Mouse (Mus musculus) retina, adult 2 months (tissue): ENCODE results near the gene 4930404H24Rik.

ENCODE experiments used
- DNase-seq: peaks from one replicate; pipeline ENCODE4 v3.0.0-alpha.2; 2012; ENCODE audit warnings: low read depth, low spot score

4930404H24Rik gene

DNA sequence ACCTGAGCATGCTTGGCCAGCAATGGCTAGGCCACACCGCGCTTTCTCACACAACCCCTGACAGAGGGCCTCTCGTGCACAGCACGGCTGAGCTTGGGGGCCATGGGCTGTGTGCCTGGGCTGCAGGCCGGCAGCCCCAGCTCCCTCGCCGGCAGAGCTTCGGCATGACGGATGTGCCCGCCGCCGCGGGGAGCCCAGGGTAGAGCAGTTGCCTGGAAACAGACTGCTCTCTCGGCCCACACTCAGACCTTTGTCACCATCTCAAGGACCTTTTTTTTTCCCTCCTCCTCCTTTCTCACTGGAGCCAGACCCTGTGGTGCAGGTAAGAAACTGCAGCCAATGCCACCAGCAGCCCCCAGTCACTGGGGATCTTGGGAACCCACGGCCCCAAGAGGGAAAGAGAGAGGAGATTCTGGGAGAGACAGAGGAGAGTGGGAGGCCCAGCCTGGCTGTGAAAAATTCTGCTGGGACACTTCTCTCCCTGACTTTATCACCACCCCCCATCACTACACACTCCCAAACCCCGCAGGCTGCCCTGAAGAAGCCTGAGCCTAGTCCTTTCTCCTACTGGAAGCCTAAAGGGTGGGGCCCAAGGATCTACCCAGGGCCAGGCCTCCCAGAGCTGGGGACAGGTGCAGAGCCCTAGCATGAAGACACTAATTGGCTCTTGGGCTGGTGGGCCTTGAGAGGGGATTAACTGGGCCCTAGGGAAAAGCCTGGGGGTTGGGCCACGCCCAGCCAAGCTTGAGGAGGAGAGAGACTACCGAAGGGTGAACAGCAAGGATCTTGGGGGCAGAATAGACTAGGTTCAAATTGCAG, 16.8 kb downstream of the 4930404H24Rik start:
- DNase-seq, result no peak

DNA sequence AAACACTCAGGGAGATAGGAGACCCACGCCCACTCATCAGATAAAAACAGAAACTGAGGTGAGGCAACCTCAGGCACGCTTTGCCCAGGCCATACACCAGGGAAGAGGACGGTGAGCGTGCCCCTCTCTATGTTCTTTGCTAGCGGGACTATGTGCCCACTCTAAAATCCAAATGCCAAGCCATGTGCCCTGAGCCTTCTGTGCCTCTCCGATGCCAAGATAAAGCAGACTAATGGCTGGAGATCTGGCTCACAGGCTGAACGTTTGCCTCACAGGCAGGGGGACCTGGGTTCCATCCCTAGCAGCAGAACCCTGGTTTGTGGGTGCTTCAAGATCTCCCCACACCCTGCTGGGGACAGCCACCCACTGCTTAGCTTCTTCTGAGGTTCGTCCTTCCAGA, 17.5 kb downstream of the 4930404H24Rik start:
- no peak for DNase-seq

DNA sequence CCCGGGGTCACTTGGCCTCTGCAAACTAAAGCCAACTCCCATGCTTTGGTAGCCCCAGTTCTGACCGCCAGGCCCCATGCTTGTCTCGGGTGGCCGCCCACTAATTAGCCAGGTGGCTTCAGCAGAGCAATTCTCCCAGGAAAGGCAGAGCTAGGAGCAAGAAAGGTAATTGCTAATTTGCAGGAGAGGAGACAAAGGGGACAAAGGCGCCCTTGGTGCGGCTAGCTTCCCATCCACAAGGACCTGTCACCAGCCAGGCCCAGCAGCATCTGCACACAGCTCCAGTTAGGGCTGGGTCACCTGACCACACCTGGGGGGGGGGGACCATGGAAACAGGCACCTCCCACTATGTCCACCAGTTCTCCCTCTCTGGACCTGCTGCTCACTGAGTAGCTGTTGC, 19.0 kb downstream of the 4930404H24Rik start:
- DNase-seq, result no peak

DNA sequence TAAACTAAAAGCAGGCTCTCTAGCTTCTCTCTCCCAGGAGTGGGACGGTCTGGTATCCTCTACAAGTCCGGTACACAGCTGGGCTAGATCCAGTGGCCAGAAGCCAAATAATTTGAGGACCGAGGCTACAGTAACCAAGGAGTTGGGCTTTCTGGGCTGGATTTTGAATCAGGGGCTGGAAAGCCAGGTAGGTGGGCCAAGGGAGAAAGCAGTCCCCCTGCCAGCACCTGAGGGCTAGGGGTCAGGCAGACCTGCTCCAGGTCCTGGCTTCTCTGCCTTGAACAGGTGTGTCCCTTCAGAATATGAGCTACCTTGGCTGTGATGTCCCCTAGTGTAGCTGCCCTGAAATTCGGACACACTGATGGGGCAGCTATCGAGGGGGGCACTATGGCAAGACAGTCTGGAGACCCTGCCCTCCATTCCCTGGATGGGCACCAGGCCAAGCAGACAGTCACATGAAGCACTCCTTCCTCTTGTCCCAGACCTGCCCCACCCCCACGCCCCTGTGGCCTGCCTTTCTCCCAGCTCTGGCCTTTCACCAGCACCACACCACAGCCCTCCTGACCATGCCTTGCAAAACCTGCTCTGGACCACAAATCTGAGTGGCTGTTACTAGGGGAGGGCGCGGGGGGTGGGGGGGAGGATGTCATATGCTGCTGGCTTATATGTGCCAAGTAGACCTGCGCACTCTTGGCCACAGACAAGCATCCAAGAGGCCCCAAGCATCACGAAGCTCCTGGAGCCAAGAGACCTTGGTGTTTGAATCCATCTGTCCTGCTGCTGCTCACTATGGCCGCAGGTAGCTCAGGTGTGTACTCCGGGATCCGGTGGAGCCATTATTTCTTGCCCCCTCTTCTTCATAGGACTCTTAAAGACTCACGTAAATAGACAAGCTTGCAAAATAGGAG, 20.1 kb downstream of the 4930404H24Rik start:
- no peak for DNase-seq

DNA sequence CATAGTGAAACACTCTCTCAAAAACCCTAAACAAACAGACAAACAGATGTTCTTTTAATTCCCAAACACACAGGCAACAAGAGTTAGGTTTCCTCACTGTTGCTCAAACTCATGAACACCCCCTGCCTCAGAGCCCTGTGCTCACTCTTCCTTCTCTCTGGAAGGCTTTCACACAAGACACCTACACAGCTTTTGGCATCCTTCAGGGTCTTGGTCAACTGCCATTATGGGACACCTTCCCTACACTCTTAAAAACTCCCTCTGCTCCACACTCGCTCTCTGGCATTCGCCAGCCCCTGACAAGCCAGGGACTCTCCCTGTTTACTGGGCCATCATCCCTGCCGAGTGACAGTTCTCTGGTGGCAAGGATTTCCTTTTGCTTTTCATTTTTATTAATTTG, 21.4 kb downstream of the 4930404H24Rik start:
- no peak for DNase-seq

DNA sequence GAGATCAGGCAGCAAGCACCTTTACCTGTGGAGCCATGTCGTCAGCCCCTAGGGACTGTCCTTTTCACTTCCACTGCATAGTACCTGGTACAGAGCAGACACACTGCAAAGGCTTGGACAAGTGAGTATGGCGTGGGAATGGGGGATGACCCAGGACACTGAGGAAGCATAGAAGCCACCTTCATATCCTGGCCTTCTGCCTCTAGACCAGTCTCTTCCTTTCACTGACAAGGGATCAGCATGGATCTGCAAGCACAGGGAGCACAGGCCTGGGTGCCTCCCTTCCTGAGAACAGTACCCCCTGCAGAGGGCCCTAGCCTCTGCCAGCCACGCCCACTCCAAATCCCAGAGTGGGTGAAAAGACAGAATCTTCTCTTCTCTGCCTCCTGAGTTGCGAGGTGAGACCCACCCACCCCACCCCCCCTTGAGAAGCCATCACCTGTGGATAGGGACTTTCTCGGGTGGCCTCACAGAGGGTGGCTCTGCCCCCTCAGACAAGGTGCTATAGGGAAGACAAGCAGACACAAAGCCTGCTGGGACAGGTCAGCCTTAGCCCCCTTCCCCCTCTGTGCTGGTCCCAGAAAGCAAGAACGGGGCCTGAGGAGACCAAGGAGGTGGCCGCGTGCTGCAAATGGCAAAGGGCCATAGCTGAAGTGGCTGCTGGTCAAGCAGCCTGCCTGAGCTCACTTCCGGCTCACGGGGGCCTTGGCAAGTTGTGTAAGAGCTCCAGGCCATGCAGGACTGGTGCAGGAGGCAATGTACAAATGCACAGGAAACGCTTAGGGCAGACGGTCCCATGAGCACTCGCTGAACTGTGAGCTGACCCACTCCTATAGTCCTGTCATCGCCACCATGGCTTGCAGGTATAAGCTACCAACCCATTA, 22.1 kb downstream of the 4930404H24Rik start:
- DNase-seq, result no peak

DNA sequence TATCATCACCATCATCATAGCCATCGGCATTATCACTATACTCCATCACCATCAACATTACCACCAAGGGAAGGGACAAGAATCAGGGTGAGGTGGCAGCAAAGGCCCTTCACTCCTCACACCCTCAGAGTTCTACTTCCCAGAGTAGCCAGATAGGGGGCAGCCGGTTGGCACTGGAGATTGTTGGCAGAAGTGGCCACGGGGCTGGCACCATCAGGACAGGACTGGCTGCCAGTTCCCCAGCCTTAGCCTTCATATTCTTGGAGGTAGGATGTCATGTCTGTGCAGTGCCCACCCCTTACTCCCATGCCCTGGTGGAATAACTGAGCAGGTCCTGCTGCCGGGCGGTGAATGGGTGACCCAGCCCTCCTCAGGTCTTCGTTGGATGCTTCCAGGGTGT, 23.0 kb downstream of the 4930404H24Rik start:
- DNase-seq, result no peak

DNA sequence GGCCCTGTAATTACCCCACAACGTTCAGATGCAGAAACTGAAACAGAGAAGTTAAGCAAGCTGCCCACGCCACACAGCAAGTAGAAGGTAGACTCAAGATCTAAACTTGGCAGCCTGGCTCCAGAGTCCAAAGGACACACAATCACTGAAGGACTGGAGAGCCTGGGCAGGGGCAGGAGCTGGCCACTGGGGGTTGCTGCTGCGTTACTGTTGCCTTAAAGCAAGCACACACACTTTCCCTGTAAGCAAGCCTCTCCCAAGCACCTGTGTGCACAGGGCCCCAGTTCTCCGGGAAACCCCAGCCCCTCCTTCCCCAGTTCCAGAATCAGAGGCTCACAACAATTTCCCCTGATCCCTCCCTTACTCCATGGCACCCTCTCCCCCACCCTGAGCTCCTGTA, 24.4 kb downstream of the 4930404H24Rik start:
- DNase-seq, result no peak

DNA sequence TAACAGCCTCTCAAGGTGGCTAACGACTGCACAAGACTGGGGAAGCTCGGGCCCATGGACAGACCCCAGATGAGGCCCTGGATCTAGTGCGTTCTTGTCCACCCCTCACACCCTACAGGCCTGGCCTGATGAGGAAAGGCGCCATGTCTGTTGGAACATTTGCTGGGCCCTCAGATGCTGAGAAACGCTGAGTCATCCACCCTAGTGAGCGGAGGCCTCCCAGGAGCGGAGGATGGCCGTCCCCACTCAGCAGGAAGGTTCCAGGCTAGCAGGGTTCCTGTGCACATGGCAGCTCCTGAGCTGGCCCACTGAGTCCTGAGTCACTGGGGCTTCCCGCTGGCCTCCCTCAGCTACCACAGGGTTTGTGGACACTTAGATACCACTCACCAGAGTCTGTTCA, 27.5 kb downstream of the 4930404H24Rik start:
- DNase-seq, result no peak

DNA sequence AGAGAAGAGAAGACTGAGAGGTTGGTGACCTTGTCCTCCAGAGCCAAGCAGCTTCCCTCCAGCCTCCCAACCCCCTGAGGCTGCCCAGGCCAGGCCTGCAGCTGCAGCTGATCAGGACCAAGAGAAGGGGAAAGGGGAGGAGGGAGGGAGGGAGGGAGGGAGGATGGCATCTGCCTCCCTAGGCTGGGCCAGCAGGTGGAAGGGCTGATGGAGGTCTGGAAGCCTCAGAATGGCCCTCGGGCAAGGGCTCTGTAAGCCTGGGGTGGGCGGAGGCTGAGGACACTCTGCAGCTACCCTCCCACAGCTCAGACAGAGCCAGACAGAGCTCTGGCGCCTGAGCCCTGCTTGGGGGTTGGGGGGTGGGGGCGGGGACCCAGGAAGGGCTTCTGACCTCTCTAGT, 29.7 kb downstream of the 4930404H24Rik start:
- DNase-seq, result no peak

DNA sequence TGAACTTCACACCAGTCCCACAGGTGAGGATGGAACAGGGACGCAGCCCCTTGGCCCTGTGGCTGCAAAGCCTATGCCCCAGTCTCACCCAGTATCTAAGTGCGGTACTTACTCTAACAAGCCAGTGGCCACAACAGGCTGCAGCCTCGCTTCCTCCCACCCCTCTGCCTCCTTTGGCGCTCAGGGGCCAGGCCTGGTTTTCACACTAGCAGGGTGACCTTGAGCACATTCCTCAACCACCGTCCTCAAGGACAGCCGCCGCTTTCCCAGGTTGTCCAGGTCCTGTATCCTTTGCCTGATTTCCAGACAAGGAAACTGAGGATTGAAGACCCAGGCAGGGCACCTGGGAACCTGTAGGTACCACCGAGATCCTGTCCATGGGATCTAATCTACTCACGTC, 30.6 kb downstream of the 4930404H24Rik start:
- no peak for DNase-seq

DNA sequence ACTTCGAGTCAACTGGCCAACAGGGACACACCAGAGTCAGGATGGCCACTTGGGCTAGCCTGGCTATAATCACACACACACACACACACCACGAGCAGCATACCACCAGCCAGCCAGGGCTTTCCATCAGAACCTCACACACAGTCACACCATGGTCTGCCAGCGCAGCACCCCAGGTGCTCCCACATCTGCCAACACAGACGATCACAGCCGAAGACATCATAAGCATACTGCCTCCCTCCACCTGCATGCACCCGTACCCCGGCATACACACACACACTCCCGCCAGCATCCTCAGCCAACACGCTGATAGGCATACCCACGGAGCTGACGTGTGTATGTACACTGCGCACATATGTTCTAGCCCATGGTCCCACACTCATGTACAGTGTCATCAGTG, 31.1 kb downstream of the 4930404H24Rik start:
- DNase-seq, result no peak

DNA sequence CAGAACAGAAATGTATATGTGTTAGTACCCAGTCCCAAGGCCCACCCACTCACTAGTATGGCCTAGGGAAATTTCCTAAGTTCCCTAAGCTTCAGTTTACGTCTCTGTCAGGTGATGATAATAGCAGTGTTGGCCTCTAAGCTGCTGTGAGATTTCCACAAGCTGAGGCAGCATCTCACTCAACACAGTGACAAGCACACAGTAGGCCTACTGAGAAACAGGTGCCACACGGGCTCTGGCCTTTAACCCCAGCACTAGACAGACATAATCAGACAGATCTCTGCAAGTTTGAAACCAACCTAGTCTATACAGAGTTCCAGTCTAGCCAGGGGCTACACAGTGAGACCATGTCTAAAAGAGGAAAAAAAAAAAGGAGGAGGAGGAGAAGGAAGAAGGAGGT, 32.1 kb downstream of the 4930404H24Rik start:
- no peak for DNase-seq

DNA sequence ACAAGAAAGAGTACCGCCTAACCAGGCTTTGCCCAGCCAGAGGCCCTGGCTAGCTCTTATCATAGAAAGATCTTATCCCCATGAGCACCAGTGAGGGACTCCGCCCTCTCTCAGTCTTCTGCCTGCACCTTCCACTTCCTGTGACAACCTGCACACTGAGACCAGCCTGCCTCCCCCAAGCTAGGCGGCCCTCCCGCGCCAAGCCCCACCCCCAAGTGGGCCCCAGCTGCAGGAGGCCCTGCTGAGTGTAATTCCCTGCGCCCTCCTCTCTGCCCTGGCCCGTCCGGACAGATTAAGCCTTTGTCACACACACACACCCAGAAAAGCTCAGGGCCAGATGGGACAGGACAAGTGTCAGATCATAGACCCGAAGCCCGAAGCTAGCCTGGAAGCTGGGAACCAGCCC, 33.3 kb downstream of the 4930404H24Rik start:
- no peak for DNase-seq

DNA sequence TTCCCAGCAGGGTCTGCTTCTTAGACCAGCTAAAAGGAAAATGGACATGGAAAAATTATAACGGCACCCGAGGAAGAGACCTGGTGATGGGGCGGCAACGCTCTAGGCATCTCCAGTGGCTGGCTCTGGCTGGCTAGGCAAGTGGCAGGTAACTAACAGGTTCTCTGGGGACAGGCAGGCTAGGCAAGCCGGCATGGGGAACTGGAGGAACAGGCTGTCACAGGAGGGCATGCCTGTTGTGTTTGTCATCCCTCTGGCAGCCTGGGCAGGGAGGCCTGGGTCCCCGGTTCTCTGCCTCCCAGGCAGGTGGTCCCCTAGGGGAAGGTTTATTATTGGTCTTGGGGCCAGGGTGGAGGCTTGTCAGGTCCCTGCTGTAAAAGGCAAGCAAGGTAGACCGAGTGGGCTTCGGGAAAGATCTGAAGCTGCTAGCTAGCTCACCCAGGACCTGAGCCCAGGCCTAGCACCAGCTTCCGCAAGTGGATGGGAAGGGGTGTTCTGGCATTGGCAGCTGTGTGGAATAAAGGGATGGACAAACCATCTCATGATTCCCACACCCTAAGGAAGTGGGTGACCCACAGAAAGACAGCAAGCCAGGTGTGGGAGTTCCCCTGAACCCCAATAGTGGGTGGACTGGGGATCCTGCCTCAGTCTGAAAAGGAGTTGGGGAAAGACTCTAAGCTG, 34.4 kb downstream of the 4930404H24Rik start:
- DNase-seq, result no peak

DNA sequence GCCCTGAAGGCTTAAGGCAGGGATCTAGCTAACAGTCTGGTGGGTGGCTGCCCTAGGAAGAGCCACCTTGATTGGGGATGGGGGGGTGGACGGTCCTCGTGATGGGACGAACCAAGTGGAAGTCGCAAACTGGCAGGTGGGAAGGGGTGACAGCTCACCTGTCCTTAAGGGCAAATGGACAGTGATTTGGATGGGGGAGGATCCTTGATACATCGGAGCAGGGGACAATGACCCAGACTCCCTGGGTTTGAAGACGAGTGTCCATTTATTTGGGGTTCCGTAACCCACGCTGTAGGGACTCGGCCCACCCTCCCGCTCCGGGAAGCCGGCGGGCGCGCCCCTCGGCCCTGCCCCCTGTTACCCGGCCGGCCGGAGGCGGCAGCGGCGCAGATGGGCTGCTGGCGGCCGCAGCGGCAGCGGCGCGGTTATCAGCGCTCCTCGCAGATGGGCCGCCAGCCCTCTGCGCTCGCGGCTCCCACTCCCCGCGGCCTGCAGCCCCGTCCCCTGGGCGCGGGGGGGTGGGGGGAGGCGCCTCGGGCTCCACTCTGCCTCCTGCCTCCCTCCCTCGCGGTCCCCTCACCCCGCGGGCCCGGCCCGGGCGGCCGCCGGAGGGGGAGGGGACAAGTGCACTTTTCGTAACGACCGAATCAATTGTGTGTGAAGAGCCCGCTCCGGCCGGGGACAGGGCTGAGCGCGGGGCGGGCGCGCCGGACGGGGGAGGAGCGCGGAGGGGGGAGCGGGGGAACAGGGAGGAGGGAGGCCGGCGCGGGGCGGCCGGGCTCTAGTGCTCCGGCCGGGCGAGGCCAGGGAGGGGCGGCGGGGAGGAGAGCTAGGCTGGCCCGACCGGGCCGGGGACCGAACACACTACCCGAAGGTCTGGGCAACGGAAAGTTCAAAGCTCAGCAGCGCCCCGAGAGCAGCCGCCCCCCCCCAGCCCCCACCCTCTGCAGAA, 35.3 kb downstream of the 4930404H24Rik start:
- no peak for DNase-seq

DNA sequence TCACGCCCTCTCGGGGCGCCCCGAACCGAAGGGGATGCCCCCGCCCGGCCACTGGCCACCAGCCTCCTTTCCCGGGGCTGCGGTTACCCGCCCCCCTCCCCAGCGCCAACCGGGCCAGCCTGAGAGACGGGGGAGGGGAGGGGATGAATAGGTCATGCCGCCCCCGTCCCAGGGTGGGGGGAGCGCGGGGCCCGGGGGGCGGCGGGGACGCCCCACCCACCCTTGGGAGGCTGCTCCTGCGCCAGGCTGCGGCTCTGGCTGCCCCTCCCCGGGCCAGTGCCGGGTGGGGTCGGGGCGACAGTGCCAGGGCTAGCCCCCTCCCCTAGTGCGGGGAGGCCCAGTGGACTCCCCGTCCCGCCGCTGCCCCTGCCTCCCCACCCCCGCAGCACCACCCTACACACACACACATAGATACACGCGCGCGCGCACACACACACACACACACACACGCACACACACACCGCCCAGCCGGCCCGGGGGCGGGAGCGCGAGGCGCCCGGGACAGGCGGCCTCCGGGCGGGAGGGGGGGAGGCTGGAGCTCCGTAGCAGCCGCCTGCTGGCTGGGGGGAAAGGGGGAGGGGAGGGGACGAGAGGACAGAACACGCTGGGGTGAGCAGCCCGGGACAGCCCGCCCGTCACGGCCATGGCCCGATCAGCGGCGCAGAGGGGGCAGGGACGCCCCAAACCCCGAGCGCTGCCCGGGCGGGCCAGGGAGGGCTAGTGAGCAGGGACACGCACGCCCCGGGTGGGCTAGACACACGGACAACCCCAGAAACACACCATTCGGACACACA, 36.2 kb downstream of the 4930404H24Rik start:
- no peak for DNase-seq

DNA sequence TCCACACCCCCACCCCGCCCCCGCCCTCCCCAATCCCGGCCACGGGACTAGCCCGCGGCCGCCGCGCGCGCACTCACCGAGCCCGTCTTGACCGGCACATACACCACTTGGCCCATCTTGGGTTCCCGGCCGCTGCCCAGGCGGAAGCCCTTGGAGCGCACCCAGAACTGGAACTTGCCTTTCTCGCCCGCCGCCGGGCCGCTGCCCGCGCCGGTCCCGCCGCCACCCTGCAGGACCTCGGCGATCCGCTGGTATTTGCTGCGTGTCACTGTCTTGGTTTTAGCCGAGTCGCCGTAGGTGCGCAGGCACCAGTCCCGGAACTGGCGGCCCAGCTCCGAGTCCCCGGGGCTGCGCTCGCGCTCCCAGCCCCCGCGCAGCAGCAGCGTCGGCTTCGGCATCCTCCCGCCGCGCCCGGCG, 36.8 kb downstream of the 4930404H24Rik start:
- DNase-seq, result no peak
